Mouse (Mus musculus) erythroblast, embryonic 14.5 days (primary cell): ENCODE measurements around the gene Rarb. TPM values are rescaled to one million over a fixed set of nuclear protein-coding genes. Genes with fewer than 3 reads are reported as not detected.

ENCODE experiments used
- H3K27me3 ChIP-seq: 2 replicates; pipeline ENCODE4 v1.6.1; 2012; ENCODE audit warnings: inconsistent platforms; ENCODE audit not compliant: control insufficient read depth
- H3K36me3 ChIP-seq: 2 replicates; pipeline ENCODE4 v1.6.1; 2012; ENCODE audit warnings: mild to moderate bottlenecking, inconsistent platforms; ENCODE audit not compliant: control insufficient read depth
- H3K4me1 ChIP-seq: 2 replicates; pipeline ENCODE4 v1.6.1; 2012; ENCODE audit warnings: inconsistent platforms; ENCODE audit not compliant: control insufficient read depth
- H3K4me3 ChIP-seq: replicated peaks from 2 replicates; pipeline ENCODE3; 2012; ENCODE audit warnings: moderate library complexity, mild to moderate bottlenecking, inconsistent platforms
- H3K9me3 ChIP-seq: 2 replicates; pipeline ENCODE4 v1.6.1; 2012; ENCODE audit warnings: low read length, inconsistent platforms, mixed read lengths; ENCODE audit not compliant: control insufficient read depth
- GATA1 ChIP-seq: IDR thresholded peaks from 2 replicates; pipeline ENCODE4 v1.6.1; 2012; ENCODE audit warnings: low read length, inconsistent platforms, mixed read lengths
- TAL1 ChIP-seq: IDR thresholded peaks from 3 replicates; pipeline ENCODE4 v1.6.1; 2012; ENCODE audit warnings: low read length, inconsistent platforms, mixed read lengths
- polyA plus RNA-seq: library from polyadenylated mRNA; stranded (reverse); fragments of >175 nt; gene quantifications from 2 replicates; pipeline ENCODE4 v1.2.3, GENCODE M21; 2012

Gene Rarb
- polyA plus RNA-seq, 1 experiment, result not detected

- Histone ChIP-seq H3K27me3 (no peaks in the 10 kb centered on the region), H3K36me3 (no peaks in the 10 kb centered on the region), H3K4me1 (no peaks in the 10 kb centered on the region), H3K9me3 (no peaks in the 10 kb centered on the region), H3K4me3 (no peak overlapping the region)
- TF ChIP-seq GATA1, result no peak
- TF ChIP-seq TAL1, result no peak
Observed at GRCm38 (mm10) chr14:16604469-16605064, 214.4 kb downstream of the Rarb start.

- Histone ChIP-seq H3K27me3 (no peaks in the 10 kb centered on the region), H3K4me1 (no peaks in the 10 kb centered on the region), H3K9me3 (no peaks in the 10 kb centered on the region), H3K36me3 (no peaks in the 10 kb centered on the region), H3K4me3 (no peak overlapping the region)
- TF ChIP-seq TAL1 (no peak), GATA1 (no peak)
Observed at GRCm38 (mm10) chr14:16603040-16603590, 215.8 kb downstream of the Rarb start.

GRCm38 (mm10) chr14:16599224-16599623 is 219.7 kb downstream of the Rarb start:
- no peaks in the 10 kb centered on the region for H3K36me3 ChIP-seq
- no peak overlapping the region for H3K4me3 ChIP-seq
- H3K4me1 ChIP-seq, result no peaks in the 10 kb centered on the region
- no peaks in the 10 kb centered on the region for H3K9me3 ChIP-seq
- TF ChIP-seq TAL1 (no peak), GATA1 (no peak)
- no peaks in the 10 kb centered on the region for H3K27me3 ChIP-seq

- Histone ChIP-seq H3K9me3 (no peaks in the 10 kb centered on the region), H3K4me3 (no peak overlapping the region), H3K36me3 (no peaks in the 10 kb centered on the region), H3K4me1 (no peaks in the 10 kb centered on the region), H3K27me3 (no peaks in the 10 kb centered on the region)
- TF ChIP-seq GATA1 (no peak), TAL1 (no peak)
Observed at GRCm38 (mm10) chr14:16598074-16598501, 220.9 kb downstream of the Rarb start.

- no peak overlapping the region for H3K4me3 ChIP-seq
- no peaks in the 10 kb centered on the region for H3K9me3 ChIP-seq
- H3K27me3 ChIP-seq, result no peaks in the 10 kb centered on the region
- no peaks in the 10 kb centered on the region for H3K4me1 ChIP-seq
- TF ChIP-seq GATA1, result no peak
- TF ChIP-seq TAL1, result no peak
- H3K36me3 ChIP-seq, result no peaks in the 10 kb centered on the region
Observed at GRCm38 (mm10) chr14:16589139-16589538, 229.8 kb downstream of the Rarb start.

- Histone ChIP-seq H3K4me1 (no peaks in the 10 kb centered on the region), H3K36me3 (no peaks in the 10 kb centered on the region), H3K9me3 (no peaks in the 10 kb centered on the region), H3K4me3 (no peak overlapping the region), H3K27me3 (peaks cover 27% of the 10 kb centered on the region)
- no peak for TF ChIP-seq GATA1
- TF ChIP-seq TAL1, result no peak
Observed at GRCm38 (mm10) chr14:16578100-16578499, 240.9 kb downstream of the Rarb start.

GRCm38 (mm10) chr14:16577049-16577448 is 241.9 kb downstream of the Rarb start:
- H3K4me1 ChIP-seq, result no peaks in the 10 kb centered on the region
- H3K36me3 ChIP-seq, result no peaks in the 10 kb centered on the region
- TF ChIP-seq TAL1, result no peak
- TF ChIP-seq GATA1, result no peak
- H3K4me3 ChIP-seq, result no peak overlapping the region
- no peaks in the 10 kb centered on the region for H3K9me3 ChIP-seq
- H3K27me3 ChIP-seq, result peaks cover 27% of the 10 kb centered on the region

- no peaks in the 10 kb centered on the region for H3K36me3 ChIP-seq
- no peak for TF ChIP-seq GATA1
- TF ChIP-seq TAL1, result no peak
- peak overlapping the region; percentile 41 for H3K4me3 ChIP-seq
- no peaks in the 10 kb centered on the region for H3K9me3 ChIP-seq
- peaks cover 27% of the 10 kb centered on the region for H3K27me3 ChIP-seq
- no peaks in the 10 kb centered on the region for H3K4me1 ChIP-seq
Observed at GRCm38 (mm10) chr14:16574925-16575721, 243.8 kb downstream of the Rarb start.

GRCm38 (mm10) chr14:16573475-16574171 is 245.3 kb downstream of the Rarb start:
- H3K4me1 ChIP-seq, result no peaks in the 10 kb centered on the region
- H3K4me3 ChIP-seq, result no peak overlapping the region
- H3K9me3 ChIP-seq, result no peaks in the 10 kb centered on the region
- TF ChIP-seq TAL1 (no peak), GATA1 (no peak)
- H3K27me3 ChIP-seq, result peaks cover 27% of the 10 kb centered on the region
- H3K36me3 ChIP-seq, result no peaks in the 10 kb centered on the region
